Mouse (Mus musculus): ENCODE data around the gene Fat1.

Fat1 gene

GRCm38 (mm10) chr8:44934850-44935497 is at the start of gene Fat1:
TSS of gene Fat1 (plus strand) at chr8:44935447.
- DNase-seq (ENCODE audit: low spot score in 2 of 2), result no peak

- no peak for DNase-seq (ENCODE audit: low spot score in 2 of 2)
Observed at GRCm38 (mm10) chr8:44894626-44895025, 40.6 kb upstream of the Fat1 start.

DNA sequence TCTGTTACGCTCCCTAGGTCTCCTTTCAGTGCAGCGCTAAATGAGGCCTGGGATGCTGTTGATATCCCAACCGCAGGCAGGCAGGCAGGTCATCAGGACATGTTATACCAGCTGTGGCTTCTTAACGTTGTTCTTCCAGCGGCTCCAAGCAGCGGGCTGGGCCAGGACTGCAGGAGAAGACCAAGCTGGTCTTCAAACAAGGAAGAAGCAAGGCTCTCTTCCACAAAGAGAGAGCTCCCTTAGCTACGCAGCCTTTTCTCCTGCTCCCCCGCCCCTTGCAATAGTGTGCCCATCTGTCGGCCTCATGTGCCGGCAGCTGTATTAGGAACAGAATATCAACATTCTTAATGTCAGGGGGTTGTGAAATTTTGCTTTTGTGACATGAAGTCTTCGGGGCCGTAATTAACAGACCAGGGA is 35.7 kb upstream of the Fat1 start:
- DNase-seq (ENCODE audit: low spot score in 2 of 2), result no peak

GRCm38 (mm10) chr8:44911126-44911903 is 23.9 kb upstream of the Fat1 start:
- no peak for DNase-seq (ENCODE audit: low spot score in 2 of 2)

DNA sequence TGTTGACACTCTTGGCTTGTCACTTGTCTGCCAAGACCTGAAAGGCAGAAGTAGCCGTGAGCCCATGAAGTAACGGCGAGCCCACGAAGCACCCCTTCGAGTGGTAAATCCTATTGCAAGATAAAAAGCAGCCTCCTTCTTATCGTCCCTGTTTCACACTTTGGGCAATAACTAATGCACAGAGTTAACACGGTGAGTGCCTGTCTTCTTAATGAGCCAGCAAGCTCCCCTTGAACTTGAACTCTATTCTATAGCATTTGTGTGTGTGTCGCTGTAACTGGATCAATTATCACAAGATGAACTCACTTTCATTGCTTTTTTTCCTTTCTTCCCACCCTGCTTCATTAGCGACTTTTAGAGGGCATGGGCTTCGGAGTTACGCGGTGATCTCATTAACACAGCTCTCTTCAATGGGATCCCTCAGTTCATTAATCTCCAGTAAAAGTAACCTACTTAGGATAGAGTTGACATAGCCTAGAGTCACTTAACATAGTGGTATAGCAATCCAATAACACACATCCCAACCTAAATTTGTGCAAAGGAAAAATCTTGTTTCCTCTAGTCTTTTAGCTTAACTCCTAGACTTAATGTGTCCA is 15.7 kb upstream of the Fat1 start:
- DNase-seq (ENCODE audit: low spot score in 2 of 2), result no peak

- DNase-seq (ENCODE audit: low spot score in 2 of 2), result no peak
Observed at GRCm38 (mm10) chr8:44920379-44921032, 14.7 kb upstream of the Fat1 start.

DNA sequence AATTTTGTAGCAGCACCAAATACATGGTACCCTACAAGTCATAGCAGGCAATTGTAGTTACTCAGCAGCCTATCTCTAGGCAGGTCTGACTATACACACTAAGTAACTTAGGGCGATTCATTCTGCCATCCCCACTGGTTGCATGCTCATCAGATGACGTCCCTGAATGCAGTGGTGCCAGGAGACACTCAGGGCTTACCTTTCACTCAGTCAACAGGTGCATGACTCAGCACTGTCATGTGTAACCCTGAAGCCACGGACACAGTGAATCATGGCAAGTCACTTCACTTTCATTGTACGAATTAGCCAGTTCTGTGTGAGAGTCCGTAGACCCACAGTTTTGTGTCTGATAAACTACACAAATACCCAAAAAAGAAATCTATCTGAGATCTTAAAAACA is 10.3 kb upstream of the Fat1 start:
- DNase-seq (ENCODE audit: low spot score in 2 of 2), result no peak

GRCm38 (mm10) chr8:44930058-44930457 is 5.2 kb upstream of the Fat1 start:
- DNase-seq (ENCODE audit: low spot score in 2 of 2), result no peak

DNA sequence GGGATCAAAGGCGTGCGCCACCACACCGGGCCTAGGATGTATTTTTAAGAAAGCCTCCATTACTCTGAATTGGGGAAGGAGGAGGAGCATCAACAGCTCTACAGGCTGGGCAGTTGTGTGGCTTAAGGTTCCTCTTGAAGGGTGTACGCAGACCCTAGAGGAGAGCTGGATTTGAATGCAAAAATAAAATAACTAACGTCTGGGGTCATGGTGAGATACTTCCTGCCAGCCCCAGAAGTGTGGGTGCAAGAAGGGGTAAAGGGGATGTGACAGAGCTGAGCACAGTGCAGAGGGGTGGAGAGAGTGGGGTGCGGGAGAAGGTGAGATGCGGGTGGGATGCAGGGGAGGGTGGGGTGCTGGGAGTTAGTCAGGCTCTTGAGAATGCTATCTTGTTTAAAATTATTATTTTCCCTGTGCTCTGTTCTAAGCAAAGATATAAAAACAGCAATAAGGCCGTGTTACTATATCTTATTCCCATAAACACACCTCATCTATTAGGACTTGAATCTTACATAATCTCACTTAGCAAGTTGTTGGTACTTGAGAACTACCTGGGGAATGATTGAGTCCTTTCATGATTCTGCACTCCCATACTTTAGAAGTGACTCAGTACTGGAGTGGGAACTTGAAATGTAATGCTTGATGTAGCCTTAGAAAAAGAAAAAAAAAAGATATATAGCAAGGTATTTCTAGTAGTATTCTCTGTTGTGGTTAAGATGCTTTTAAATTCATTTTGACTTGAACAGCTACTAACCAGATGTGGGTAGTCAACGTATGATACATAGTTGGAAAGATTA is 2.5 kb upstream of the Fat1 start:
- DNase-seq (ENCODE audit: low spot score in 2 of 2), result no peak

GRCm38 (mm10) chr8:44933478-44933877 is 1.8 kb upstream of the Fat1 start:
- DNase-seq (ENCODE audit: low spot score in 2 of 2), result no peak

DNA sequence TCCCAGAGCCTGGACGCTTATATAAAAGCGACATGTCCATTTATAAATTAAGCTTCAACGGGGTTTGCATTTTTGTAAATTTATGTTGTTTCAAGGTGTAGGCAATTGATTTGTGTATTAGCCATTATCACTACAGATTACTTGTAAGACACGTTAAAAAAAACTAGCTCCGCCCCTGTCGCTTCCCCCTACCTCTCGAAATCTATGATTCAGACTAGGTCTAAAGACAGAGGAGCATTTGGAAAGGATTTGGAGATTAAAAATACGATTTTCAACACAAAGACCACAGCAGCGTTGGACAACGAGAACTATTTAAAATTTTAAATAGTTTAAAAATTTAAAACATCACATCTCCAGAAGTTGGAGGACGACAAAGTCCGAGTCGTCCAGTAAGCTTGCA is 831 bp upstream of the Fat1 start:
- no peak for DNase-seq (ENCODE audit: low spot score in 2 of 2)

- no peak for DNase-seq (ENCODE audit: low spot score in 2 of 2)
Observed at GRCm38 (mm10) chr8:44935741-44936140, 494 bp downstream of the Fat1 start.

GRCm38 (mm10) chr8:44936481-44936961 is 1.3 kb downstream of the Fat1 start:
- DNase-seq (ENCODE audit: low spot score in 2 of 2), result no peak

DNA sequence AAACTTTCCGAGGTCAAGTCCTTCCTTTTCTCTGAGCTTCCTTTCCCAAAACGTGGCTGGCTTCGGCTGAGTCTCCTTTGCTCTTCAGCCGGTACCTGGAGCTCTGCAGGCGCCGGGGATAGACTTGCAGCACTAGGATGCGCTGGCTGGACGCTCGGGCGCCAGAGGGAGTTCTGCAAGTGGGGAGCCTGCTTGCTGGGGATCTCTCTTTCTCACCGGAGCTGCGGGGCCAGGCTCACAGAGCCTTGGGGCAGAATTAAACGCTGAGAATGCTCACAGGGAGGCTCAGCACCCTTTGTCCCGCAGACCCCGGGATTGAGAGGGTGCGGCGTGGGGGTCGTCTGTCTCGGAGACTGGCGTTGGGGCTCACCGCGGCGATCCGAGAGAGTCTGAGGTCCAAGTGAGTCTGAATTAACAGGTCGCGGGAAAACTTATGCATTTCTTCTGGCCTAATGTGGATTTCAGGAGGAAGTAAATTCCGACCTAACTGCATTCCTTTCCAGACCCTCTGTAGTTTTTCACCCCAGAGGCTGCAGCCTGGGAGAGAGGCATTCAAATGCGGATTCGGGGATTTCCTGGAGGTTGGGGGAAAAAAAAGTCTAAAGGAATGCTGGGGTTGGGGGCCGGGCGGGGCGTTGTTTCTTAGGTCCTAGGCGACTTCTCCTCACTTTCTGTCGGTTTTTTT is 2.0 kb downstream of the Fat1 start:
- no peak for DNase-seq (ENCODE audit: low spot score in 2 of 2)

GRCm38 (mm10) chr8:44937905-44938642 is 2.8 kb downstream of the Fat1 start:
- peak; percentile 45 to 75 for DNase-seq (ENCODE audit: low spot score in 2 of 2)

DNA sequence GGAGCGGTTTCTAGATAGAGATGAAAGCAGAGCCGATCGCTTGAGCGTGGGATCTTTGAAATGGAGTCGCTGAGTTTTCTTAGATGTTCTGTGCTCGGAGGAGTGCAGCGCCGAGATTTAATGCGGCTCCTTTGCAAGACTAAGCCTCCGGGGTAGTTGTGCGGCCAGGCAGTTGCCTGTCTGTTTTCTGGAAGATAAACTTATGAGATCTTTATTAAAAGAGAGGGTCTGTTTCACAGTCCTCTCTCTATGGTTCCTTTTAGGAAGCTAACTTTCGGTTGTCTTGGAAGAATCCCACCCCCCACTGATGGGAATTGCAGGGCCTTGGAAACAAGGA is 3.4 kb downstream of the Fat1 start:
- no peak for DNase-seq (ENCODE audit: low spot score in 2 of 2)

GRCm38 (mm10) chr8:44945577-44945976 is 10.3 kb downstream of the Fat1 start:
- DNase-seq (ENCODE audit: low spot score in 2 of 2), result no peak

DNA sequence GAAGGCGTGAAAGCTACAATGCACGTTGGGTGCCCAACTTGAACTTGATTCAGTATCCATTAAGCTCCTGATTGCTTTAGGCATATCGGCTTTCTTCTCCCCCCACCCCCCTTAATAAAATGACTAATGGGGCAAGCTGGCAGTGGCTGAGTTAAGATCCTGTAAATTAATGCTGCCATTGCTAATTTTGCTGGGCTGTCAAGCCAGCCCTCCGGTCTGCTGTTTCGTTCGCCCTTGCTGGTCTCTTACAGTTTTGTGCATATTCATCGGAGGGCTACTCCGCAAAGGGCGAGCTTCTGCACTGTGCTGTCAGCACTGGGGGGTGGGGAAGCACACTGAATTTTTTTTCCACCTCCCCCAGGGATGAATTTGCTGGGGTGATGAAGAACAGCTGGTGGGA is 13.3 kb downstream of the Fat1 start:
- DNase-seq (ENCODE audit: low spot score in 2 of 2), result no peak

GRCm38 (mm10) chr8:44960455-44960854 is 25.2 kb downstream of the Fat1 start:
- DNase-seq (ENCODE audit: low spot score in 2 of 2), result no peak

DNA sequence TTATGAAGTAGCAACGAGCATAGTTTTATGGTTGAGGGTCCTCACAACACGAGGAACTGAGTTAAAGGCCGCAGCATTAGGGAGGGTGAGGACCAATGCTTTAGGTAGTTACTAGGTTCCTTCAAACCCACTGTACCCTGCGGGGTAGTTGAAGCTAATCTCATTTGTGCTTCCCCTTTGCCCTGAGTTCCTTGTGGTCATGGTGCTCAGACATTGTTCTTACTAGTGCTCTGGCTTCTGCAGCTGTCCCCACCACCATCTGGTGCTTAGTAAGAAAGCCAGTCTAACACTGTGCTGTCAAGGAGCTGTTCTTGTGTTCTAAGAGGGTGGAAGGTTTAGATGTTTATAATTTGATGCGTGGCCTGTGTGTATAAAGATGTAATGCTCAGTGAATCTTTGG is 25.7 kb downstream of the Fat1 start:
- no peak for DNase-seq (ENCODE audit: low spot score in 2 of 2)
